Mouse (Mus musculus): ENCODE data around the gene Epha6. TPM values are rescaled to one million over a fixed set of nuclear protein-coding genes. Genes with fewer than 3 reads are reported as not detected.

Gene Epha6
- polyA plus RNA-seq, 1 experiment from 2014 or later, result 9.1 TPM

DNA sequence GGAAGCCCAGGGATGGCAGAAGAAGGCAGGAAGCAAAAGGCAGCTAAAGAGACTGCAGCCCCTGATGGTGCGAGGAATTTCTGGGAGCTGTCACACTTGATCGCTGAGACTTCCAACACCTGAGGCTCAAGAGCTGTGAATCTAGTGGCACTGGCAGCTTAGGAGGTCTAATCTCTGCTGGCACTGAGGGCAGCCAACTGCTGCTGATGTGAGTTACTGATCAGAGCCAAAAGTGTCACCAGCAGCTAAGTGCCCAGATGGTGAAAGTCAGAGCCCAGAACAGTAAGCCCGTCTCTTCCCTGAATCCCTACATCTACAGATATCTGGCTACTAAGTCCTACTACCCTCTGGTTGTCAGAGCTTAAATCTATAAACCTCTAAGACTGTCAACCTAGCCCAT is 518.4 kb downstream of the Epha6 start:
- Histone ChIP-seq H3K4me2 (ENCODE audit: low read length) (no peak overlapping the region), H3K27ac (ENCODE audit: low read depth, low read length) (no peak overlapping the region), H3K36me3 (ENCODE audit: control insufficient read depth, insufficient read depth, low read length) (no peaks in the 10 kb centered on the region), H3K4me1 (ENCODE audit: control insufficient read depth, insufficient read depth, low read depth, low read length) (no peaks in the 10 kb centered on the region), H3K9me3 (ENCODE audit: control insufficient read depth, low read length) (no peaks in the 10 kb centered on the region), H3K9ac (ENCODE audit: low read depth, low read length) (no peak overlapping the region), H3K27me3 (replicated peaks; ENCODE audit: control insufficient read depth, insufficient read depth, low read length) (no peaks in the 10 kb centered on the region), H3K4me3 (ENCODE audit: low read length) (no peak overlapping the region)
- peak; percentile 58 for ATAC-seq
- WGBS, result 79% methylated on average over 3 of the region's 3 CpGs

DNA sequence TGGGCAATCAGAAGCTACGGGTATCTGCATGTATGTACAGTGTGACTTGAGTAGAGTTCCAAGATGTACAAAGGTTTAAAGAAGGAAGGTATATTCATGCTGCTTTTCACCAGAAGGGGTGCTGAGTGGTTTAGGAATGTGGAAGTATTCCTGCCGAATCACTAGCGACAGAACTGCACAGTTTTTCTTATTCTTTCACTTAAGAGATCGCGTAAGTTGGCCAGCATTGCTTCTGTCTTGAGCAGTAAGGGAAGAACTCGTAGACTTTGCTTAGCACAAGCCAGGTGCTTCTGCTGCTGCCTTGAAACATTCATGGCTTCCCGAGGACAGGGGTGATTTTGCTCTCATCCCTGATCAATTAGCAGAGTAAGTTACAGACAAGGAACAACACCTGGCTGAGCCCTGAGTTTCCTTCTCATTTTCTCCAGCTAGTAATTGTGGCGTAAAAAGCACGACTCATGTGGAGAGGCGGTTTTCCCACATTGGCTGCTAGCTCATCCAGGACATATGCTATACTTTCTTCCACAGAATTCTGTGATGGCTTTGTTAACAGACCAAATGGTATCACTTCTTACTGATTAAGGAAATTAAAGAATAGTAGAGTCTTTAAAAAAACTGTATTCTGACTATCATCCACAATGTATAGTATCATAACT is 534.7 kb downstream of the Epha6 start:
- H3K27ac ChIP-seq (ENCODE audit: low read depth, low read length), result no peak overlapping the region
- H3K36me3 ChIP-seq (ENCODE audit: control insufficient read depth, insufficient read depth, low read length), result no peaks in the 10 kb centered on the region
- WGBS, result 88% methylated on average over 10 of the region's 10 CpGs
- no peaks in the 10 kb centered on the region for H3K4me1 ChIP-seq (ENCODE audit: control insufficient read depth, insufficient read depth, low read depth, low read length)
- no peak for ATAC-seq
- H3K9me3 ChIP-seq (ENCODE audit: control insufficient read depth, low read length), result no peaks in the 10 kb centered on the region
- no peak overlapping the region for H3K9ac ChIP-seq (ENCODE audit: low read depth, low read length)
- no peak overlapping the region for H3K4me3 ChIP-seq (ENCODE audit: low read length)
- no peak overlapping the region for H3K4me2 ChIP-seq (ENCODE audit: low read length)
- no peaks in the 10 kb centered on the region for H3K27me3 ChIP-seq (replicated peaks; ENCODE audit: control insufficient read depth, insufficient read depth, low read length)

DNA sequence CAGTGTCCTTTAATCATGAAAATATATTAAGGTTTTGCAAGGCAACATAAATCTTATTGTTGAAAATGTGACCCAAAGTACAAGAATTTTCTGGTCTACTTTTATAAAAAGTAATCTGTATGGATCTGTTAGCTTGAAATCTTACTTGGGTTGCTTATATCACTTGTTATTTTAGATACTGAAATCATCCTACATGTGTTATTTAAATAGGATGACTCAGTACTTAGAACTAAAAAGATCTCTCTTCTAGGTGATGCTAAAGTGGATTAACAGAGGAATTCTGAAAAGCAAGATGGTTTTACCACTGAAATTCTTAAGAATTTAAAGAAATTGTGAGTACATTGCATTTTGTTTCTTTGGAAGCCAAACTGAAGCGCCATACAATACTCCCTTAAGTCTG is 561.5 kb downstream of the Epha6 start:
- no peak overlapping the region for H3K4me3 ChIP-seq (ENCODE audit: low read length)
- H3K9ac ChIP-seq (ENCODE audit: low read depth, low read length), result no peak overlapping the region
- H3K4me2 ChIP-seq (ENCODE audit: low read length), result no peak overlapping the region
- no peaks in the 10 kb centered on the region for H3K9me3 ChIP-seq (ENCODE audit: control insufficient read depth, low read length)
- WGBS, result 97% methylated on average over 1 of the region's 1 CpGs
- no peak overlapping the region for H3K27ac ChIP-seq (ENCODE audit: low read depth, low read length)
- no peaks in the 10 kb centered on the region for H3K36me3 ChIP-seq (ENCODE audit: control insufficient read depth, insufficient read depth, low read length)
- ATAC-seq, result no peak
- H3K4me1 ChIP-seq (ENCODE audit: control insufficient read depth, insufficient read depth, low read depth, low read length), result no peaks in the 10 kb centered on the region
- H3K27me3 ChIP-seq (replicated peaks; ENCODE audit: control insufficient read depth, insufficient read depth, low read length), result no peaks in the 10 kb centered on the region

DNA sequence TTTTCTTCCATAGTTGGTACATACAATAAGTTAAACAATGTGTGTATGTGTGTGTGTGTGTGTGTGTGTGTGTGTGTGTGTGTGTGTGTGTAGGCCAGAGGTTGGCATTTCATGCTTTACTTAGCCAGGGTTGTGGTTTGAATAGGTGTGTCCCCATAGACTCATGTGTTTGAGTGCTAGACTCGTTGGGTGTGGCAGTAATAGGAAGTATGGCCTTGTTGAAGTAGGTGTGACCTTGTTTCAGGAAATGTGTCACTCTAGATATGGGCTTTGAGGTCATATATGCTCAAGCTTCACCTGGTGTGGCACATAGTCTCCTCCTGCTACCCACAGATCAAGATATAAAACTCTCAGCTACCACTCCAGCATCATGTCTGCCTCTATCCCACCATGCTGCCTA is 577.0 kb downstream of the Epha6 start:
- Histone ChIP-seq H3K9ac (ENCODE audit: low read depth, low read length) (no peak overlapping the region), H3K36me3 (ENCODE audit: control insufficient read depth, insufficient read depth, low read length) (no peaks in the 10 kb centered on the region), H3K4me3 (ENCODE audit: low read length) (no peak overlapping the region), H3K9me3 (ENCODE audit: control insufficient read depth, low read length) (no peaks in the 10 kb centered on the region), H3K4me2 (ENCODE audit: low read length) (no peak overlapping the region), H3K27me3 (replicated peaks; ENCODE audit: control insufficient read depth, insufficient read depth, low read length) (no peaks in the 10 kb centered on the region), H3K4me1 (ENCODE audit: control insufficient read depth, insufficient read depth, low read depth, low read length) (no peaks in the 10 kb centered on the region), H3K27ac (ENCODE audit: low read depth, low read length) (no peak overlapping the region)
- WGBS, result 81% methylated on average over 1 of the region's 1 CpGs
- ATAC-seq, result no peak

DNA sequence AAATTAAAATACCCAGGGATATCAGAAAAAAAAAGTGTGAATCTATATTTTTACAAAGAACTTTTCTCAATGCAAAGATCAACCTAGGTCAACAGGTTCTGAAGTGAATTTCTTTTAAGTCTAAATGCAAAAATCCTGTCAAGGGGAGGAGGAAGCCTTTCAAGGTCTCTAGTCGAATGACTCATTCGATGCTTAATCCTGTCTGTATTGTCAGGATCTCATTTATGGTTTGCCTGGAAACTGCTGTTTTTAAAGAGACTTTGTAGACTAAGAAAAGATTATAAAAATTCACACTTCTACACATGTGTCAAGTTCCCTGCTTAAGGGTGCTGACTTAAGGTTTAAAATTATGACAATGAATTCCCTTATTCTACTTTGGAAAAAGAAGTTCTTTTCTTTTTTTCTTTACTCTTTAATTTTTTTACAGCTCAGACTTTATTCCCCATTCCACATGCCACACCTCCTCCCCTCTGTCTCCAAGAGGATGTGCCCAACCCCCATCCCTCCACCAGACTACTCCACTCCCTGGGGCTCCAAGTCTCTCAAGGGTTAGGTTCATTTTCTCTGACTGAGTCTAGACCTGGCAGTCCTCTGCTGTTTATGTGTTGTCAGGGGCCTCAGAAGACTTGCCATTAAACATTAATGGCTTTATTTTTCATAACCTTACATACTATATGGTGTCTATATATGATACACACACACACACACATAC is 598.3 kb downstream of the Epha6 start:
- WGBS, result 71% methylated on average over 2 of the region's 2 CpGs

DNA sequence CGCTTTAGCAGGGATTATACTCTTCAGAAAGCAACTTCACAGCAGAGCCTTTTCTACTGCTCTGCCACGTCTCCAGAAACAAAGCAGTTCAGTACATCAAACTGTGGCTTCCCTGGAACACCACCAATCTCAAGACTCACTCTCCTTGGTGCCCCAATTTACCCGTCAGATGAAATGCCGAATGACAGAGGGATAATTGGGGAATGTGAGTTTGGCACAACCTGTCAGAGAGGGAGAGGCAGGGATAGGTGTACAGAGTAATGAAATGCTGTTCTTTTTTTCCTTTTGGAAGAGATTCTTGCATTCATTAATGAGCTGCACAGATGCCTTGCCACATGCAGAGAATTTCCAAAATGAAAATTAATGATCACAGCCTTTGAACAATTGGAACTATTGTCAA is 635.5 kb downstream of the Epha6 start:
- no peaks in the 10 kb centered on the region for H3K9me3 ChIP-seq (ENCODE audit: control insufficient read depth, low read length)
- no peak overlapping the region for H3K4me3 ChIP-seq (ENCODE audit: low read length)
- WGBS, result 63% methylated on average over 4 of the region's 4 CpGs
- no peaks in the 10 kb centered on the region for H3K36me3 ChIP-seq (ENCODE audit: control insufficient read depth, insufficient read depth, low read length)
- no peaks in the 10 kb centered on the region for H3K27me3 ChIP-seq (replicated peaks; ENCODE audit: control insufficient read depth, insufficient read depth, low read length)
- H3K4me2 ChIP-seq (ENCODE audit: low read length), result no peak overlapping the region
- H3K9ac ChIP-seq (ENCODE audit: low read depth, low read length), result no peak overlapping the region
- no peak for ATAC-seq
- no peaks in the 10 kb centered on the region for H3K4me1 ChIP-seq (ENCODE audit: control insufficient read depth, insufficient read depth, low read depth, low read length)
- H3K27ac ChIP-seq (ENCODE audit: low read depth, low read length), result no peak overlapping the region

More for the DNA sequence above, 598.3 kb downstream of the Epha6 start:
- no peak for ATAC-seq
- Histone ChIP-seq H3K36me3 (ENCODE audit: control insufficient read depth, insufficient read depth, low read length) (no peaks in the 10 kb centered on the region), H3K4me3 (ENCODE audit: low read length) (no peak overlapping the region), H3K27me3 (replicated peaks; ENCODE audit: control insufficient read depth, insufficient read depth, low read length) (no peaks in the 10 kb centered on the region), H3K4me2 (ENCODE audit: low read length) (no peak overlapping the region), H3K9ac (ENCODE audit: low read depth, low read length) (no peak overlapping the region), H3K27ac (ENCODE audit: low read depth, low read length) (no peak overlapping the region), H3K9me3 (ENCODE audit: control insufficient read depth, low read length) (no peaks in the 10 kb centered on the region), H3K4me1 (ENCODE audit: control insufficient read depth, insufficient read depth, low read depth, low read length) (no peaks in the 10 kb centered on the region)

DNA sequence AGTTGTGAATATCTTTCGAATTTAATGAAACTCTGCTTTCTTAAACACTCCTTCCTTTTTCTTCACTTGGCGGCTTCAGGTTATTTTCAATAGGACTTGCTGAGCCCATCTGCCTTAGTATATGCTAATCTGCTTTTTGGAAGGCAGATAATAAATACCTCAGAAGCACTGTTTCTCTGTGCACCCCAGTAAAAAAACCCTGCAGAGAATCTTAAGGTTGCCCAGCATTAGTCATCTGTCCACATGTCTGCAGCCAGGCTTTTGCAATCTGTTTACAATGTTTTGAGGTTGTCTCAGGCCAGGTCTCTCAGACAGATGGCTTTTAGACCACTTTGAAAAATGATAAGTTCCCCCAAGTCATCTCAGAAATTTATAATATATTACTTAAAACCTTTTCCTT is 649.6 kb downstream of the Epha6 start:
- Histone ChIP-seq H3K27ac (ENCODE audit: low read depth, low read length) (no peak overlapping the region), H3K4me2 (ENCODE audit: low read length) (no peak overlapping the region)
- peak; percentile 64; the same call in 1 of the 2 replicates for ATAC-seq

DNA sequence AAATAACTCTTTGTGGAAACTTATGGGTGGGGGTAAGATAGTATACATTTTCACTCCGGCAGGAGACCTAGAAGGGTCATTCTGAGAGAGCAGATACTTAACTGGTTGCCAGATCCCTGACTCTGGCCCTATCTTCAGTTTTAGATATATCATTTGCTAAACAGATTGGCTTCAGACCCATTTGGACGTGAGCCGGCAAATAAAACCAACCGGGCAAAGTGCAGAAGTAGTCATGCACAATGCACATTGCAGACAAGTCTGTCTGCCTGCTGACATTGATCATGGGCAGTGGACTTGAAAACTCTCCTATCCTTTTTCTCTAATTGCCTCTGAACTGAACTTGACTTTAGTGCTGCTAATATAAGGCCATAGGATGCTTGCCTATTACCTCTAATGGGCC is 681.6 kb downstream of the Epha6 start:
- Histone ChIP-seq H3K4me1 (ENCODE audit: control insufficient read depth, insufficient read depth, low read depth, low read length) (no peaks in the 10 kb centered on the region), H3K9ac (ENCODE audit: low read depth, low read length) (no peak overlapping the region), H3K4me3 (ENCODE audit: low read length) (no peak overlapping the region), H3K4me2 (ENCODE audit: low read length) (no peak overlapping the region), H3K27ac (ENCODE audit: low read depth, low read length) (no peak overlapping the region), H3K27me3 (replicated peaks; ENCODE audit: control insufficient read depth, insufficient read depth, low read length) (no peaks in the 10 kb centered on the region), H3K36me3 (ENCODE audit: control insufficient read depth, insufficient read depth, low read length) (no peaks in the 10 kb centered on the region), H3K9me3 (ENCODE audit: control insufficient read depth, low read length) (no peaks in the 10 kb centered on the region)
- WGBS, result 82% methylated on average over 4 of the region's 4 CpGs
- ATAC-seq, result no peak

More for the DNA sequence above, 649.6 kb downstream of the Epha6 start:
- Histone ChIP-seq H3K27me3 (replicated peaks; ENCODE audit: control insufficient read depth, insufficient read depth, low read length) (no peaks in the 10 kb centered on the region), H3K36me3 (ENCODE audit: control insufficient read depth, insufficient read depth, low read length) (no peaks in the 10 kb centered on the region), H3K9me3 (ENCODE audit: control insufficient read depth, low read length) (no peaks in the 10 kb centered on the region), H3K9ac (ENCODE audit: low read depth, low read length) (no peak overlapping the region), H3K4me1 (ENCODE audit: control insufficient read depth, insufficient read depth, low read depth, low read length) (no peaks in the 10 kb centered on the region), H3K4me3 (ENCODE audit: low read length) (no peak overlapping the region)
- WGBS, result 80% methylated on average over 2 of the region's 2 CpGs

DNA sequence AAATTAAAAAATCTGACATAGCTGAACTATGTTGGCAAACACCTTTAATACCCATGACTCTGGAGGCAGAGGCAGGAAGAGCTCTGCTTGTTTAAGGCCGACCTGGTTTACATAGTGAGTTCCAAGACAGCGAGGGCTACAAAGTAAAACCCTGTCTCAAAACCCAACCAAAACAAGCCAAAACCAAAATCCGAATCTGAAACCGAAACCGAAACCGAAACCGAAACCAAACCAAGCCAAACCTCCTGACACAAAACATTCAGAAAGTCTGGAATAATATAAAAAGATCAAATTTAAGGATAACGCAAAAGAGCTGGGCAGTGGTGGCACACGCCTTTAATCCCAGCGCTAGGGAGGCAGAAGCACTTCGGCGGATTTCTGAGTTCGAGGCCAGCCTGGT is 725.3 kb downstream of the Epha6 start:
- no peaks in the 10 kb centered on the region for H3K4me1 ChIP-seq (ENCODE audit: control insufficient read depth, insufficient read depth, low read depth, low read length)
- H3K4me2 ChIP-seq (ENCODE audit: low read length), result no peak overlapping the region
- no peaks in the 10 kb centered on the region for H3K27me3 ChIP-seq (replicated peaks; ENCODE audit: control insufficient read depth, insufficient read depth, low read length)
- no peak overlapping the region for H3K27ac ChIP-seq (ENCODE audit: low read depth, low read length)
- H3K36me3 ChIP-seq (ENCODE audit: control insufficient read depth, insufficient read depth, low read length), result no peaks in the 10 kb centered on the region
- no peak overlapping the region for H3K9ac ChIP-seq (ENCODE audit: low read depth, low read length)
- 95% methylated on average over 13 of the region's 13 CpGs for WGBS
- ATAC-seq, result no peak
- no peak overlapping the region for H3K4me3 ChIP-seq (ENCODE audit: low read length)
- H3K9me3 ChIP-seq (ENCODE audit: control insufficient read depth, low read length), result no peaks in the 10 kb centered on the region
